Mouse (Mus musculus) megakaryocyte, embryonic 14.5 days (primary cell): ENCODE measurements around the gene Klc4.

Experiments used
- FLI1 ChIP-seq: IDR thresholded peaks from 2 replicates; pipeline ENCODE4 v1.6.1; 2012; ENCODE audit warnings: low read length, inconsistent platforms, mixed read lengths
- GATA1 ChIP-seq: IDR thresholded peaks from 3 replicates; pipeline ENCODE4 v1.6.1; 2012; ENCODE audit warnings: mixed read lengths, low read length, inconsistent platforms, borderline replicate concordance

GRCm38 (mm10) chr17:46618394-46618768 is 27.4 kb downstream of the Klc4 start:
- no peak for TF ChIP-seq GATA1
- no peak for TF ChIP-seq FLI1
